Mouse (Mus musculus) midbrain, embryonic 10.5 days (tissue): ENCODE results near the gene Cdc34. TPM values are rescaled to one million over a fixed set of nuclear protein-coding genes. Genes with fewer than 3 reads are reported as not detected.

Source experiments
- DNase-seq: peaks from one replicate; pipeline ENCODE4 v3.0.0-alpha.2; 2017; ENCODE audit warnings: low spot score
- H3K27ac ChIP-seq: fragments of 300-500 bp; sonication (generic); replicated peaks from 2 replicates; pipeline ENCODE4 v1.5.1; 2016; ENCODE audit warnings: mild to moderate bottlenecking
- H3K27me3 ChIP-seq: fragments of 300-500 bp; sonication (generic); 2 replicates; pipeline ENCODE4 v1.6.1; 2016; ENCODE audit warnings: low read depth, mild to moderate bottlenecking; ENCODE audit not compliant: poor library complexity, severe bottlenecking
- H3K36me3 ChIP-seq: fragments of 300-500 bp; sonication (generic); 2 replicates; pipeline ENCODE4 v1.6.1; 2016; ENCODE audit warnings: mild to moderate bottlenecking, moderate library complexity
- H3K4me1 ChIP-seq: fragments of 300-500 bp; sonication (generic); 2 replicates; pipeline ENCODE4 v1.6.1; 2016
- H3K4me3 ChIP-seq: fragments of 300-500 bp; sonication (generic); 2 replicates; pipeline ENCODE4 v1.5.1; 2016; ENCODE audit warnings: mild to moderate bottlenecking, moderate library complexity
- H3K9me3 ChIP-seq: fragments of 300-500 bp; sonication (generic); replicated peaks from 2 replicates; pipeline ENCODE4 v1.6.1; 2016; ENCODE audit warnings: mild to moderate bottlenecking
- WGBS: fragments of 180-500 bp; shearing (Covaris S2); methylation state at CpG from one replicate; pipeline ENCODE4 v1.1.7; 2016; 5-methylcytosine and 5-hydroxymethylcytosine counted together
- polyA plus RNA-seq: library from polyadenylated mRNA; unstranded; fragments of >200 nt; fragmentation: Nextera tagmentation; extraction: Ambion mirVana; gene quantifications from 2 replicates; pipeline ENCODE4 v1.2.1, GENCODE M21; 2016

Cdc34 gene
- polyA plus RNA-seq, 1 experiment from 2014 or later: 270 TPM

DNA sequence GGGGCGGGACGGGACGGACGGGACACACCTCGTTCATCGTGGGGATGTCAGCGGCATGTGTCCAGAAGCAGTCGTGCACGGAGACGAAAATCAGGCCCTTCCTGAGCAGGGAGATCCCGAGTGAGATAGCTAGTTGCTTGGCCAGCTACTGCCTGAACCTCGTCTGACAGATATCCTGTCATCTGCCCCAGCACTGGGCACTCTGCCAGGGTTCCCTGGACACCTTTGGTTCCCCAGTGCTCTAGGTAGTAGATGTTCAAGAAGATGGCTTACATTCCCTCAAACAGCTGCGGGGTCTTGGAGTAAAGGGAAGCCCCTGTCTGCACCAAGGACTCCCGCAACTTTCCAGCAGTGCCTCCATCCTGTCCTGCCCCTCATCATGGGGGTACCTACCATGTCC is 54.7 kb downstream of the Cdc34 start:
- H3K4me3 ChIP-seq: no peak overlapping the region
- H3K36me3 ChIP-seq: peaks cover 94% of the 10 kb centered on the region
- no peak overlapping the region for H3K27ac ChIP-seq
- H3K27me3 ChIP-seq: peaks cover 35% of the 10 kb centered on the region
- 87% methylated on average over 14 of the region's 14 CpGs for WGBS
- peaks cover 28% of the 10 kb centered on the region for H3K9me3 ChIP-seq
- no peak for DNase-seq
- H3K4me1 ChIP-seq: peaks cover 17% of the 10 kb centered on the region

Other genes starting within 250 kb of the Cdc34 start
- not detected in 2 replicates for gene Vmn2r83, start 213.5 kb upstream of the Cdc34 start, polyA plus RNA-seq
- 19.8 and 23.6 TPM in 2 replicates for gene Plpp2, start 148.4 kb upstream of the Cdc34 start, polyA plus RNA-seq
- 69.9 and 72.8 TPM in 2 replicates for gene Mier2, start 127.0 kb upstream of the Cdc34 start, polyA plus RNA-seq
- gene Theg, start 94.9 kb upstream of the Cdc34 start, polyA plus RNA-seq: not detected in 2 replicates
- 0.06 and 0.11 TPM in 2 replicates for gene C2cd4c, start 68.2 kb upstream of the Cdc34 start, polyA plus RNA-seq
- gene Shc2, start 44.3 kb upstream of the Cdc34 start, polyA plus RNA-seq: 18.5 and 20.1 TPM in 2 replicates
- not detected in 2 replicates for gene Odf3l2, start 36.5 kb upstream of the Cdc34 start, polyA plus RNA-seq
- 0.89 and 1.1 TPM in 2 replicates for gene Madcam1, start 17.6 kb upstream of the Cdc34 start, polyA plus RNA-seq
- gene Tpgs1, start 12.8 kb upstream of the Cdc34 start, polyA plus RNA-seq: 68.3 and 74.9 TPM in 2 replicates
- gene Gzmm, start 6.8 kb downstream of the Cdc34 start, polyA plus RNA-seq: 0.98 and 1.0 TPM in 2 replicates
- gene Bsg, start 22.3 kb downstream of the Cdc34 start, polyA plus RNA-seq: 607 and 655 TPM in 2 replicates
- gene Hcn2, start 34.4 kb downstream of the Cdc34 start, polyA plus RNA-seq: 0.05 TPM in 2 replicates
- 48.6 and 51.7 TPM in 2 replicates for gene Polrmt, start 64.4 kb downstream of the Cdc34 start, polyA plus RNA-seq
- gene Fgf22, start 72.9 kb downstream of the Cdc34 start, polyA plus RNA-seq: 0.27 and 0.42 TPM in 2 replicates
- gene Rnf126, start 84.8 kb downstream of the Cdc34 start, polyA plus RNA-seq: 109 and 118 TPM in 2 replicates
- 1.1 and 1.8 TPM in 2 replicates for gene Fstl3, start 95.1 kb downstream of the Cdc34 start, polyA plus RNA-seq
- gene Prss57, start 108.8 kb downstream of the Cdc34 start, polyA plus RNA-seq: 0.05 TPM in 1 of 2 replicates, not detected in the other
- 130 and 153 TPM in 2 replicates for gene Palm, start 111.4 kb downstream of the Cdc34 start, polyA plus RNA-seq
- gene Misp, start 138.8 kb downstream of the Cdc34 start, polyA plus RNA-seq: 0.46 and 0.67 TPM in 2 replicates
- gene Ptbp1, start 172.2 kb downstream of the Cdc34 start, polyA plus RNA-seq: 296 and 334 TPM in 2 replicates
- 8.0 and 13.5 TPM in 2 replicates for gene Prtn3, start 192.3 kb downstream of the Cdc34 start, polyA plus RNA-seq
- gene Plppr3, start 192.4 kb downstream of the Cdc34 start, polyA plus RNA-seq: 110 and 169 TPM in 2 replicates
- gene Elane, start 204.1 kb downstream of the Cdc34 start, polyA plus RNA-seq: 0.16 and 0.46 TPM in 2 replicates
- gene Cfd, start 208.7 kb downstream of the Cdc34 start, polyA plus RNA-seq: not detected in 2 replicates
- gene Med16, start 226.7 kb downstream of the Cdc34 start, polyA plus RNA-seq: 69.8 and 70.8 TPM in 2 replicates
- 2.0 and 5.5 TPM in 2 replicates for gene Gm26602, start 228.7 kb downstream of the Cdc34 start, polyA plus RNA-seq
- gene Kiss1r, start 234.8 kb downstream of the Cdc34 start, polyA plus RNA-seq: 1.0 and 1.2 TPM in 2 replicates
- gene R3hdm4, start 239.0 kb downstream of the Cdc34 start, polyA plus RNA-seq: 126 and 154 TPM in 2 replicates
- 12.5 and 13.4 TPM in 2 replicates for gene Arid3a, start 244.8 kb downstream of the Cdc34 start, polyA plus RNA-seq